Mouse (Mus musculus): ENCODE data around the gene AC170998.1. TPM values are rescaled to one million over a fixed set of nuclear protein-coding genes. Genes with fewer than 3 reads are reported as not detected.

AC170998.1 gene
- 7.3 to 8.5 TPM (median 7.7 TPM) in 4 replicates for total RNA-seq (2023)

GRCm38 (mm10) chr17:28725783-28726182, at the start of gene AC170998.1:
AC170998.1 (plus strand) TSS chr17:28726083.

GRCm38 (mm10) chr17:28689586-28690283, 36.1 kb upstream of the AC170998.1 start, which contains the start of gene Slc26a8:
Slc26a8 (minus strand) TSS chr17:28690233.

GRCm38 (mm10) chr17:28690776-28691686, 34.9 kb upstream of the AC170998.1 start, which contains the start of gene Mapk14:
Mapk14 (plus strand) TSS chr17:28691329.

GRCm38 (mm10) chr17:28769121-28769874, 43.4 kb downstream of the AC170998.1 start, which contains the start of gene Mapk13:
Mapk13 (plus strand) TSS chr17:28769297.

Other genes with a start within 250 kb of the AC170998.1 start
- 17.3 to 25.2 TPM (median 20.0 TPM) in 4 replicates for gene Fkbp5, start 208.6 kb upstream of the AC170998.1 start, total RNA-seq (2023)
- gene Armc12, start 195.3 kb upstream of the AC170998.1 start, total RNA-seq (2023) = 0.49 TPM in 1 of 4 replicates, not detected in the others
- gene Clpsl2, start 176.7 kb upstream of the AC170998.1 start, total RNA-seq (2023) = not detected in 4 replicates
- gene Clps, start 165.3 kb upstream of the AC170998.1 start, total RNA-seq (2023) = not detected in 4 replicates
- not detected in 4 replicates for gene Lhfpl5, start 150.4 kb upstream of the AC170998.1 start, total RNA-seq (2023)
- gene Srpk1, start 103.4 kb upstream of the AC170998.1 start, total RNA-seq (2023) = 98.1 to 115 TPM (median 107 TPM) in 4 replicates
- gene Slc26a8, start 35.9 kb upstream of the AC170998.1 start, total RNA-seq (2023) = 1.6 to 1.9 TPM (median 1.8 TPM) in 4 replicates
- gene Mapk14, start 34.8 kb upstream of the AC170998.1 start, total RNA-seq (2023) = 99.8 to 110 TPM (median 102 TPM) in 4 replicates
- 0.78 TPM in 1 of 4 replicates, not detected in the others for gene Mapk13, start 43.2 kb downstream of the AC170998.1 start, total RNA-seq (2023)
- 57.6 to 84.2 TPM (median 60.5 TPM) in 4 replicates for gene Brpf3, start 75.0 kb downstream of the AC170998.1 start, total RNA-seq (2023)
- 0.12 to 0.18 TPM in 2 of 4 replicates, not detected in the others for gene Pnpla1, start 132.3 kb downstream of the AC170998.1 start, total RNA-seq (2023)
- gene 4930539E08Rik, start 189.2 kb downstream of the AC170998.1 start, total RNA-seq (2023) = 0.23 to 0.57 TPM in 2 of 4 replicates, not detected in the others
- gene Pxt1, start 217.8 kb downstream of the AC170998.1 start, total RNA-seq (2023) = not detected in 4 replicates
- gene Kctd20, start 225.9 kb downstream of the AC170998.1 start, total RNA-seq (2023) = 64.8 to 83.2 TPM (median 78.0 TPM) in 4 replicates